Mouse (Mus musculus): ENCODE measurements around the gene Dlec1.
A peak's percentile ranks its signal among the peaks of the same experiment; 100 is the strongest.

The Dlec1 gene

GRCm38 (mm10) chr9:119101992-119102782 is at the start of gene Dlec1:
TSS of gene Dlec1 (plus strand) at chr9:119102478.
- DNase-seq (ENCODE audit: low read depth, low spot score) = peak; percentile 91

DNA sequence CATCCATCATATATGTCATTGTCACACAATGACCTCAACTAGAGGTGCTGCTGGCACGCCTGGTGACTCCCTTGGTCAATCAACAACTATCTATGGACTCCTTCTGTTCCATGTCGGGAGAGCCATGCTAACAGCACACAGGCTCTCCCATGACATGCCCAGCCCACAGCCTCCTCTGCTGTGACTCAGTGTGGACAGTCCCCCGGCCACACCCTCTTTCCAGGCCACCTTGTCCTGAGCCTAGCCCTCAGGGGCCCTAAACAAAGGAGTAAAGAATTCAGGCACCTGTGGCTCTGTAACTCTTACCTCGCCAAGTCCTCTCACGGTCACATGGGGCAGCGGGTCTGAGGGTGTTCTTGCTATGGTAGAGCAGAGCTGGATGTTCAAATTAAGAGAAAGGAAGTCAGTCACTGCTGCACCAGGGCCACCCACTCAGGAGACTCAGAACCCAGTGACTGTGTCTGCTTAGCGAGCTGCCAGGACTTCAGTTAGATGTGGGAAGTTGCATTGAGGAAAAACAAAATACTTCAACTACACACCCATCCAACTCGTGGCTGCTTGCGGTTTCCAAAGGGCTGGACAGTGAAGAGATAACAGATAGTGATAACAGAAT is 48.2 kb upstream of the Dlec1 start:
- DNase-seq (ENCODE audit: low read depth, low spot score) = no peak

DNA sequence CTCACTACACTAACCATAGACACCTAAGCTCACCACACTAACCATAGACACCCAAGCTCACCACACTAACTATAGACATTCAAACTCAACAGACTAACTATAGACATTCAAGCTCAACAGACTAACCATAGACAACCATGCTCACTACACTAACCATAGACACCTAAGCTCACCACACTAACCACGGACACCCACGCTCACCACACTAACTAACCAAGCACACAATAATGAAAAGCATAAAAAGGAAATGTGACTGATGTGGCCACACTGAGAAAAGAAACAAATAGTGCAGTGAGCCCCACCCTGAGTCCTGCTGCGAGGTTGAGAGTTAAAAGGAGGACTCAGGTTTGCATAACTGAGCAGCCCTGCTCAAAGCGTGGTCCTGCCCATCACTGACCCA is 46.9 kb upstream of the Dlec1 start:
- no peak for DNase-seq (ENCODE audit: low read depth, low spot score)

DNA sequence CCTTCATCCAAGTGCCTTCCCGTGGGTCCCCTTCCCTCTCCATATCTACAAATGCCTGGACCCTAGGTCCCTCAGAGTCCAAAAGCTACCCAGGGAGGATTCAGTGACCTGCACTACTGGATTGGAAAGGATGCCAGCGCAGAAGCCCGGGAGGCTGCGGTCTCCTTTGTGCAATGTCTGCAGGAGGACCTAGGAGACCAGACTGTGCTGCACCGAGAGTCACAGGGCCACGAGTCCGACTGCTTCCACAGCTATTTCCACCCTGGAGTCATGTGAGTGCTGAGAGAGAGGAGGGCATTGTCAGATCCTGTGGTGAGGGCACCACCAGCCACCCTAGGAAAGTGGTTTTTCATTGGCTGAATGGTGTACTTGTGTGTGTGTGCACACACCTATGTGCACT is 44.0 kb upstream of the Dlec1 start:
- DNase-seq (ENCODE audit: low read depth, low spot score) = no peak

DNA sequence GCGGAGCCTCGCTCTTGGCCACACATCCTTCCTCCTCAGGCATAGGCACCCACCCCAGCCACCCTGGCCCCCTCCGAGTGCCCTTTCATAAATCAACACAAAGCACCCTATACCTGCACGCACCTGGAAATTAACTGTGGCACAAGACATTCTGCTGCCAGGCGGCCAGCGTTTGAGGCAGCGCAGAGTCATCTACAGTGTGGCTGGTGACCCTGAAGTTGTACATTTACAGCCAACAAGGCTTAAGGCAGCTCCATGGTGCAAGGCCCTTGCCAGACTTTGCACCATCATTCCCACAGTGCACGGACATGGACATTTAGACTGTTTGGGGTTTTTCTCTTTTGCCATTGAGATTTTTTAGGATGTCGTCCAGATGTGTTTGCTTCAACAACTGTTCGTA is 41.6 kb upstream of the Dlec1 start:
- no peak for DNase-seq (ENCODE audit: low read depth, low spot score)

GRCm38 (mm10) chr9:119063036-119063644 is 39.1 kb upstream of the Dlec1 start:
- no peak for DNase-seq (ENCODE audit: low read depth, low spot score)

DNA sequence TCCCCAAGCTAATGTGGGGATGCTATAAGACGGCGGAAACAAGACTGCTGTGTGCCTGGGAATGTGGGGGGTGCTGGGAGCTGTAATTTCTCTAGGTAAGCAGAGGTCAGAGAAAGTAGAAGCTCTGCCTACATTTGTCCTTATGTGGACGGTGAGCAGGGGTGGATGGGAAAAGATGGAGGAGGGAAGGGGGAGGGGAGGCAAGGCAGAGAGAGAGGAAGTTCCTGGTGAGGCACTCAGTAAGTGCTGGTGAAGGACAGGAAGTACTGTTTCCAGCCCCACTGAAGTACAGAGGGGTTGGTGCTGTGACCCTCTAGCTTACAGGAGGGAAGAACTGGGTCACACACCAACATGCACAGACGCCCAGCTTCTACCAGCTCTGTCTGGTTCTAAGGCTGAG is 38.0 kb upstream of the Dlec1 start:
- no peak for DNase-seq (ENCODE audit: low read depth, low spot score)

GRCm38 (mm10) chr9:119067601-119068000 is 34.7 kb upstream of the Dlec1 start:
- DNase-seq (ENCODE audit: low read depth, low spot score) = peak; percentile 85

DNA sequence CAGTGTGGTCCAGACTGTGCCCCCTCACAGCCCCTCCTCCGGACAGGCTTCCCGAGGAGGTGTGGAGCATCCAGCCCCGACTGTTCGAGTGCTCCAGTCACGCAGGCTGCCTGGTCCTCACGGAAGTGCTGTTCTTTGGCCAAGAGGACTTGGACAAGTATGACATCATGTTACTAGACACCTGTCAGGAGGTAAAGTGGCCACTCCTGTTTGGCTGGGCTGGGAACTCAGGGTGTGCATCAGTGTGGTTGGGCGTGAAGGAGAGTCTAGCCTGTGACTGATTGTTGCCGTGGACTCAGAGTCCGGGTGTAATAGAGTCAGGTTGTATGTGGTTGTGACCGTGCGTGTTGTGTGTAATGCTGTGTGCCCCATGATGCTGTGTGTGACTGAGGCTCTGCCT is 34.0 kb upstream of the Dlec1 start:
- DNase-seq (ENCODE audit: low read depth, low spot score) = no peak

GRCm38 (mm10) chr9:119070173-119070825 is 32.0 kb upstream of the Dlec1 start:
- no peak for DNase-seq (ENCODE audit: low read depth, low spot score)

GRCm38 (mm10) chr9:119071786-119072185 is 30.5 kb upstream of the Dlec1 start:
- no peak for DNase-seq (ENCODE audit: low read depth, low spot score)

DNA sequence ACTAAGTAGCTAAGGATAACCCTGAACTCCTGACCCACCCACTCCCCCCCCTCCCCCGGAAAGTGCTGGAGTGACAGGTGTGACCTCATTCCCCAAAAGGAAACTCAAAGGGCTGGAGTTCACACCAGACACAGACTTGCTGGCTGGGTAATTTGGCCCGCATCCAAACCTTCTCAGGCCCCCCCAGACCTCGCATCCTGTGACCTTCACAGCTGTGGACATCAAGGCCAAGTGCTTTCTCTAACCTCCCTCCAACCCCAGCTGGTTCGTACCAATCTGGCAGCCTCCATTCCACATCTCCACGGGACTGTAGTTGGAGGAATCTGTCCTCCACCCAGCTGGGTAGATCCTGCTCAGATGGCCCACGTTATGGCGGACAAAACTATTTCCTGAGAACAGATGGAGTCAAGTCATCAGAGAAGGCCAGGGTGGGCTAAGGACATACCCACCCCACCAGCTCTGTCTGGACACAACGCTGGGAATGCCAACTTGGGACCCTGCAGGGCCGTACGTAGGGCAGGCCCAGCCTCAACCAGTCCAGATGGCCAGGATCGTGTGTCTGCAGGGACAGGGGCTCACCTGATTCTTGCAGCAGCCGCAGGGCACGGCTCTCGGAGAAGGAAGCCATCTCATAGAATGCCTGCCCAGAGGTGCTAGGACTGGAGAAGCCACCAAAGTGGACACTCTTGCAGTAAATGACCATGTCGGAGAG is 28.9 kb upstream of the Dlec1 start:
- DNase-seq (ENCODE audit: low read depth, low spot score) = no peak

DNA sequence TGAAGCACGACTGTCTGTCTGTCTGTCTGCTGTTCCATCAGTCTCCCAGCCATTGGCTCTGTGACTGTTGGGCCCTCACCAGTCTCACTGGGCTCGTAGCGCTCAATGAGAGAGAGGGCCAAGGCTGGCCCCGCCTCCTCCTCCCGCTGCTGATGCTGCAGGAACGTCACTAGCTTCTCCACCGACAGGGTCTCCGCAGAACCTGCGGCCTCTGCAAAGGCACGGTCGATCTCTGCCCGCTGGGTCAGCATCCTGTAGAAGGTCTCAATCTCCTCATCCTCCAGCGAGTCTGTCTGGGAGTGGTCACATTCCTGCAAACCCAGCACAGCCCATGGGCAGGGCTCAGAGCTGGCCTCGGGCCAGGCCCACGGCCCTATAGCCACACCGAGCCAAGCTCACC is 26.6 kb upstream of the Dlec1 start:
- no peak for DNase-seq (ENCODE audit: low read depth, low spot score)

DNA sequence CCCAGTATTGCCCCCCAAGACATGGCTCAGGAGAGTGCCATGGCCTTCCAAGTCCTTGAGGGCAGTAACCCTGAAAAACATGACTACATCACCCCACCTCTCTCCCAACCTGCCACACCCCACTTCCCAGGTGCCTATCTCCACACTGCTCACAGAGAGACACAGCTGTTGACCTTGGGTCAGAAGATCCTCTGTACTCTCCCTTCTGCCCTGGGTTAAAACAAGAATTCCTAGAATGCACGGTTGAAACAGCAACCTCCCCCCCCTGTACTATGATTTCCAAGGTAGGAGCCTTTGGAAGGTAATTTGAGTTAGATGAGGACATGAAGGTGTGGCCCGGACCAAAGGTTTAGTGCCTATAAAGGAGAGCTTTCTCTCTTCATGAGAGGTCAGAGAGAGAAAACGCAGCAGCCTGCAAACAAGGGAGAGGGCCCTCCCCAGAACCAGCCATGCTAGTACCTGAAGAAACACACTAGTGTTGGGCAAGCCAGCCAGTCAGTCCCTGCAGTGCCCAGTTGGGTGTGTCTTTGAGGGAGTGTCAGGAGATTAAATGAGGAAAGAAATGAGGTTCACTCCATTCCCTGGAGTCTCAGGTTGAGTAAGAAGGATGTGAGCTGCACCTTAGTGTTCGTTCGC is 22.1 kb upstream of the Dlec1 start:
- DNase-seq (ENCODE audit: low read depth, low spot score) = no peak

- DNase-seq (ENCODE audit: low read depth, low spot score) = peak; percentile 73
Observed at GRCm38 (mm10) chr9:119082039-119082438, 20.2 kb upstream of the Dlec1 start.

- no peak for DNase-seq (ENCODE audit: low read depth, low spot score)
Observed at GRCm38 (mm10) chr9:119082656-119083430, 19.4 kb upstream of the Dlec1 start.

- no peak for DNase-seq (ENCODE audit: low read depth, low spot score)
Observed at GRCm38 (mm10) chr9:119083966-119084365, 18.3 kb upstream of the Dlec1 start.

DNA sequence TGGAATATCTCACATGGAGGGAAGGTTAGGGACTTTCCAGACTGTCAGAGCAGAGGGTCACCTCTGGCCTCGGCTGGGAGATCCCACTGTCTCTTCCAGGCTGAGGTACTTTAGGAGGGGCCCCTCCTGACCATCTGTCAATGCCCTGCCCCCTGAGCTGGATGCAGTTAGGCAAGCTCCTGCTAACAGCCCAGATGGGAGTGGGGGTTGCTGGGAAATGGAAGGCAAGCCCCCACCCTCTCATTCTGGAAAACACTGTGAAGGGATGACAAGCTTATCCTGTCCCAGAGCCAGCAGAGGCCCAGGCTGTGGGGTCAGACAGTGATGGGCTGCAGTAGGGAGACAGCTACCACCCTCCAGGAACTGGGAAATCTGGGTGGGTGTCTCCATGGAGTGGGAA is 15.8 kb upstream of the Dlec1 start:
- no peak for DNase-seq (ENCODE audit: low read depth, low spot score)

DNA sequence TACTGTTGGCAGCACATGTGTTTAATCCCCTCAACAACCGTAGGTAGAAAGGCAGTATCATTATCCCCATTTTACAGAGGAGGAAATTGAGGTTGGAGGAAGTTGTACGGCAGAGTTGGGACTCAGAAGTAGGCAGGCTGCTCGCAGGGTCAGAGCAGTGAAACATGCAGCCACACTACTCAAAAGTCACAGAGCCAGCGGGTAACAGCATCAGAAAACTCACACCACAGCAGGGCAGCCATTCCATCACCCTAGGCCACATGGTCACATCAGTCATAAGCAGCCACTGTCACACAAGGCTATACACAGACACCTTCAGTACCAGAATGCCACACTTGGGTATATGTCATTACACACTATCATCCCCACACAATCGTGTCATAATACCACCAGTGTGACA is 15.0 kb upstream of the Dlec1 start:
- DNase-seq (ENCODE audit: low read depth, low spot score) = no peak

GRCm38 (mm10) chr9:119088148-119088801 is 14.0 kb upstream of the Dlec1 start:
- peak; percentile 86 for DNase-seq (ENCODE audit: low read depth, low spot score)

All from mesoderm, embryonic 11.5 days (tissue).